Mouse (Mus musculus) olfactory bulb, adult 2 months (tissue): ENCODE measurements around the gene Kif28.

ENCODE experiments used
- CTCF ChIP-seq: fragments of 200-500 bp; IDR thresholded peaks from 2 replicates; pipeline ENCODE4 v1.5.1; 2012; ENCODE audit warnings: low read depth, mild to moderate bottlenecking, low read length, moderate library complexity; ENCODE audit not compliant: insufficient read depth
- POLR2A ChIP-seq: fragments of 200-500 bp; IDR thresholded peaks from 2 replicates; pipeline ENCODE4 v1.6.1; 2012; ENCODE audit warnings: mild to moderate bottlenecking, low read depth, low read length, moderate library complexity; ENCODE audit not compliant: insufficient read depth

DNA sequence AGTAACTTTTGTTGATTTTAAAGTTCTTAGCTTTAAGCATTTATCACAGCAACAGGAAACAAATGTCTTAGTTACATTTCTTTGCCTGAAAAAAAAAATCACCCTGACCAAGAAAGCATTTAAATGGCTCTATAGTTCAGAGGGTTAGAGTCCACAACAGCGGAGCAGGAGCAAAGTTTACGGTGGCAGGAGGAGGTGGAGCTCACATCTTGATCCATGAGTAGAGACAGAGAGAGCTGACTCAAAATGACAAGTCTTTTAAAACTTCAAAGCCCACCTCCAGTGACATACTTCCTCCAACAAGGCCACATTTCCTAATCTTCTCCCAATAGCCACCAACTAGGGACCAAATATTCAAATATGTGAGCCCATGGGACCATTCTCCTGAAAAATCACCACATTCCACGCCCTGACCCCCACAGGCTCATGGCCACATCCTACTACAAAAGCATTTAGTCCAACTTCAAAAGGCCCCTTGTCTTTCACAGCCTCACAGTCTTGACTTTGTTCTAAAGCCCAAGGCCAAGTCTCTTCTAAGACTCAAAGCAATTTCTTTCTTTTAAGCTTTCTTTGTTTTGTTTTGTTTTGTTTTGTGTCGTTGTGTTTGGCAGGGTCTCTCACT is 80.7 kb downstream of the Kif28 start:
- TF ChIP-seq CTCF (no peak), POLR2A (no peak)
